Comparison of ENCODE assay signal across 25 mouse cellular contexts in the genomic region with DNA sequence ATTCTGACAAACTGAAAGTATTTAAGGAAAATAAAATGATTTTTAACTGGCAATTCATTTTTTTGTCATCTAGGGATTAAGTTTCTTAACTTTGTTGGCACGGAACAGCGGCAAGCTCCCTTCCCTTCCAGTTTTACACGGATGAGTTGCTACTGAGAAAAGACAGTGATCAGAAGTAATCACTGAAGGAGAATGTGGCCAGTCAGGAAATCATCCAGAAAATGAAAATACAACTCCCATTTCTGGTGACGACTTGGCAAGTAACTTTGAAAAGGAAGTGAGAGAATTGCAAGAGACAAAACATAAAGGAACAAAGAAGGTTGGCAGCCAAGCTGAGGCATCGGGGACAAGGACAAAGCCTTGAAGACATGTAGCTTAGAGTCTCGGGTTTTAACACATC.
DNase-seq lines count a peak whose midpoint lies in the region; ATAC-seq and TF ChIP-seq lines count a peak whose summit lies in the region.
"Had no signal": no experiment of that assay in that cellular context is flagged by ENCODE, and none has a peak within 500 bp of the region (broad histone marks: within the 10 kb centered on the region; RNA-seq: fewer than 3 reads in every experiment).

No protein-coding gene starts in this region.

- no peaks in the 10 kb centered on the region for H3K4me1 ChIP-seq in hindbrain, embryonic 11.5 days (replicated peaks; ENCODE audit: control insufficient read depth, insufficient read depth, low read length)
- H3K4me1 ChIP-seq in hindbrain, embryonic 13.5 days (replicated peaks) = no peaks in the 10 kb centered on the region
- H3K4me1 ChIP-seq in lung, embryonic 16.5 days (replicated peaks; ENCODE audit: control insufficient read depth, insufficient read depth, low read length) = no peaks in the 10 kb centered on the region
- H3K4me1 ChIP-seq in embryonic fibroblast, embryonic 13.5 days (ENCODE audit: control insufficient read depth, insufficient read depth, low read length) = peaks cover 3% of the 10 kb centered on the region; the same call in 1 of the 2 replicates
- H3K4me1 ChIP-seq: embryonic facial prominence, embryonic 12.5 days; heart, embryonic 13.5 days; limb, embryonic 10.5 days; liver, embryonic 15.5 days; neural tube, embryonic 15.5 days had no signal

- no peak for TF ChIP-seq CTCF in embryonic fibroblast, embryonic 13.5 days (IDR thresholded peaks at IDR 0.05; ENCODE audit: borderline replicate concordance, insufficient read depth, low read length)

- WGBS in hindbrain, embryonic 11.5 days = 34% methylated on average over 6 of the region's 6 CpGs
- WGBS in hindbrain, embryonic 13.5 days = 31% methylated on average over 6 of the region's 6 CpGs
- WGBS in lung, embryonic 16.5 days = 32% methylated on average over 6 of the region's 6 CpGs

- no peak overlapping the region for H3K9ac ChIP-seq in hindbrain, embryonic 11.5 days (ENCODE audit: low read depth, low read length)
- H3K9ac ChIP-seq in hindbrain, embryonic 13.5 days = no peak overlapping the region
- H3K9ac ChIP-seq in lung, embryonic 16.5 days (ENCODE audit: low read length) = no peak overlapping the region
- H3K9ac ChIP-seq: embryonic facial prominence, embryonic 12.5 days; heart, embryonic 13.5 days; liver, embryonic 15.5 days; neural tube, embryonic 15.5 days had no signal

- H3K36me3 ChIP-seq in hindbrain, embryonic 11.5 days (ENCODE audit: control insufficient read depth, insufficient read depth, low read length) = no peaks in the 10 kb centered on the region
- no peaks in the 10 kb centered on the region for H3K36me3 ChIP-seq in hindbrain, embryonic 13.5 days
- no peaks in the 10 kb centered on the region for H3K36me3 ChIP-seq in lung, embryonic 16.5 days (ENCODE audit: control insufficient read depth, insufficient read depth, low read length)
- H3K36me3 ChIP-seq: embryonic facial prominence, embryonic 12.5 days; heart, embryonic 13.5 days; limb, embryonic 10.5 days; liver, embryonic 15.5 days; neural tube, embryonic 15.5 days had no signal

- H3K27me3 ChIP-seq in hindbrain, embryonic 11.5 days (ENCODE audit: control insufficient read depth, insufficient read depth, low read length) = no peaks in the 10 kb centered on the region; the same call in 1 of the 2 replicates
- no peaks in the 10 kb centered on the region for H3K27me3 ChIP-seq in hindbrain, embryonic 13.5 days
- H3K27me3 ChIP-seq in lung, embryonic 16.5 days (ENCODE audit: control insufficient read depth, insufficient read depth, low read depth, low read length) = no peaks in the 10 kb centered on the region
- H3K27me3 ChIP-seq: embryonic facial prominence, embryonic 12.5 days; heart, embryonic 13.5 days; liver, embryonic 15.5 days; neural tube, embryonic 15.5 days had no signal

- no peak for ATAC-seq in hindbrain, embryonic 11.5 days (ENCODE audit: low FRiP score)
- no peak for ATAC-seq in hindbrain, embryonic 13.5 days (ENCODE audit: low FRiP score)
- peak; percentile 56; the same call in 1 of the 2 replicates for ATAC-seq in lung, embryonic 16.5 days (ENCODE audit: low read depth)
- ATAC-seq: forebrain, embryonic 16.5 days; hindbrain, embryonic 16.5 days; intestine, embryonic 16.5 days had no signal

- no peak overlapping the region for H3K4me2 ChIP-seq in hindbrain, embryonic 11.5 days (replicated peaks; ENCODE audit: low read depth, low read length)
- no peak overlapping the region for H3K4me2 ChIP-seq in hindbrain, embryonic 13.5 days
- H3K4me2 ChIP-seq in lung, embryonic 16.5 days (ENCODE audit: low read depth, low read length) = no peak overlapping the region
- H3K4me2 ChIP-seq: embryonic facial prominence, embryonic 12.5 days; heart, embryonic 13.5 days; liver, embryonic 15.5 days; neural tube, embryonic 15.5 days had no signal

- no peak overlapping the region for H3K27ac ChIP-seq in hindbrain, embryonic 11.5 days (ENCODE audit: low read depth, low read length)
- H3K27ac ChIP-seq in hindbrain, embryonic 13.5 days = no peak overlapping the region
- 0 out of 2 replicates have a peak overlapping the region, but pooled peaks have one; percentile 2 for H3K27ac ChIP-seq in lung, embryonic 16.5 days (ENCODE audit: low read length)
- H3K27ac ChIP-seq in embryonic fibroblast, embryonic 13.5 days (ENCODE audit: insufficient read depth, low read length) = peak overlapping the region; percentile 40; the same call in 1 of the 2 replicates
- H3K27ac ChIP-seq: embryonic facial prominence, embryonic 12.5 days; heart, embryonic 13.5 days; kidney, postnatal 0 days; limb, embryonic 10.5 days; liver, embryonic 15.5 days; macrophage; neural tube, embryonic 15.5 days had no signal

- no peaks in the 10 kb centered on the region for H3K9me3 ChIP-seq in hindbrain, embryonic 11.5 days (ENCODE audit: control insufficient read depth, low read length)
- H3K9me3 ChIP-seq in hindbrain, embryonic 13.5 days = no peaks in the 10 kb centered on the region
- no peaks in the 10 kb centered on the region for H3K9me3 ChIP-seq in lung, embryonic 16.5 days (ENCODE audit: control insufficient read depth, low read length)
- H3K9me3 ChIP-seq: embryonic facial prominence, embryonic 12.5 days; heart, embryonic 13.5 days; limb, embryonic 10.5 days; liver, embryonic 15.5 days; neural tube, embryonic 15.5 days had no signal

- no peak overlapping the region for H3K4me3 ChIP-seq in hindbrain, embryonic 11.5 days (ENCODE audit: low read depth, low read length)
- no peak overlapping the region for H3K4me3 ChIP-seq in hindbrain, embryonic 13.5 days
- no peak overlapping the region for H3K4me3 ChIP-seq in lung, embryonic 16.5 days (ENCODE audit: low read length)
- H3K4me3 ChIP-seq in embryonic fibroblast, embryonic 13.5 days (ENCODE audit: insufficient read depth, low read length) = no peak overlapping the region
- H3K4me3 ChIP-seq: embryonic facial prominence, embryonic 12.5 days; heart, embryonic 13.5 days; limb, embryonic 10.5 days; liver, embryonic 15.5 days; neural tube, embryonic 15.5 days had no signal

- TF ChIP-seq POLR2A in embryonic fibroblast, embryonic 13.5 days (IDR thresholded peaks at IDR 0.05; ENCODE audit: low read depth, low read length) = no peak

- DNase-seq in hindbrain, embryonic 11.5 days (ENCODE audit: low spot score) = peak; percentile 1
- DNase-seq in lung, postnatal 25 days (ENCODE audit: low spot score) = no peak
- peak; percentile 9 for DNase-seq in NIH3T3 (ENCODE audit: low read depth)
- DNase-seq in right cerebral cortex, adult 2 months (ENCODE audit: low spot score in 2 of 2) = no peak
- DNase-seq: adrenal gland, postnatal 36 days; cerebellum, adult 11 months; cerebellum, postnatal 10 days; gastrocnemius, postnatal 14 days; heart, adult 11 months; liver; right cerebral cortex, postnatal 25 days; spleen, adult 18-20 months had no signal

Comparison
In these comparisons a context has a peak if more than half of its experiments do, and no peak if none do; other contexts are left out.
1. DNase-seq: peak in hindbrain, embryonic 11.5 days (single experiment) and NIH3T3 (single experiment); none in lung, postnatal 25 days (single experiment) and right cerebral cortex, adult 2 months (0 of 2).
2. H3K27ac ChIP-seq: peak in lung, embryonic 16.5 days (single experiment) and embryonic fibroblast, embryonic 13.5 days (single experiment); none in hindbrain, embryonic 11.5 days (single experiment) and hindbrain, embryonic 13.5 days (single experiment).